Mouse (Mus musculus) hindbrain, embryonic 13.5 days (tissue): ENCODE data around the gene Tnfrsf4. TPM values are rescaled to one million over a fixed set of nuclear protein-coding genes. Genes with fewer than 3 reads are reported as not detected.

ENCODE experiments used
- ATAC-seq: fragments of 200-750 bp; cut with Nextera tagmentation; 2 replicates; pipeline ENCODE4 v1.8.0; 2017; ENCODE audit warnings: moderate TSS enrichment; ENCODE audit not compliant: low FRiP score
- H3K27ac ChIP-seq: fragments of 300-500 bp; sonication (generic); 2 replicates; pipeline ENCODE4 v1.5.1; 2015; ENCODE audit warnings: inconsistent platforms, mild to moderate bottlenecking, moderate library complexity
- H3K27me3 ChIP-seq: fragments of 300-500 bp; sonication (generic); 2 replicates; pipeline ENCODE4 v1.6.1; 2015; ENCODE audit warnings: mild to moderate bottlenecking, inconsistent platforms
- H3K36me3 ChIP-seq: fragments of 300-500 bp; sonication (generic); 2 replicates; pipeline ENCODE4 v1.6.1; 2015; ENCODE audit warnings: mild to moderate bottlenecking, inconsistent platforms
- H3K4me1 ChIP-seq: fragments of 300-500 bp; sonication (generic); replicated peaks from 2 replicates; pipeline ENCODE4 v1.6.1; 2015; ENCODE audit warnings: inconsistent platforms
- H3K4me2 ChIP-seq: fragments of 300-500 bp; sonication (generic); 2 replicates; pipeline ENCODE4 v1.6.1; 2015; ENCODE audit warnings: inconsistent platforms, mild to moderate bottlenecking, moderate library complexity
- H3K4me3 ChIP-seq: fragments of 300-500 bp; sonication (generic); 2 replicates; pipeline ENCODE4 v1.5.1; 2015; ENCODE audit warnings: mild to moderate bottlenecking, inconsistent platforms
- H3K9ac ChIP-seq: fragments of 300-500 bp; sonication (generic); 2 replicates; pipeline ENCODE4 v1.6.1; 2015; ENCODE audit warnings: mild to moderate bottlenecking, inconsistent platforms
- H3K9me3 ChIP-seq: fragments of 300-500 bp; sonication (generic); 2 replicates; pipeline ENCODE4 v1.6.1; 2016; ENCODE audit warnings: inconsistent platforms
- WGBS: fragments of 180-500 bp; shearing (Covaris S2); methylation state at CpG from one replicate; pipeline ENCODE4 v1.1.7; 2015; 5-methylcytosine and 5-hydroxymethylcytosine counted together
- microRNA counts: library from miRNA; unstranded; fragments of <30 nt; microRNA quantifications from one replicate; lab custom pipeline; 2016
- microRNA-seq: library from miRNA; unstranded; fragments of <30 nt; microRNA quantifications from one replicate; pipeline ENCODE4, GENCODE M21; 2016
- polyA plus RNA-seq: library from polyadenylated mRNA; unstranded; fragments of >200 nt; fragmentation: Nextera tagmentation; extraction: Ambion mirVana; gene quantifications from 2 replicates; pipeline ENCODE4 v1.2.1, GENCODE M21; 2015

The Tnfrsf4 gene
- polyA plus RNA-seq, 1 experiment from 2014 or later: 0.55 TPM

GRCm38 (mm10) chr4:156055173-156055572 is 41.5 kb downstream of the Tnfrsf4 start:
- Histone ChIP-seq H3K27ac (no peak overlapping the region), H3K4me1 (no peaks in the 10 kb centered on the region), H3K9ac (no peak overlapping the region), H3K4me2 (no peak overlapping the region), H3K4me3 (no peak overlapping the region), H3K36me3 (no peaks in the 10 kb centered on the region), H3K27me3 (0 out of 2 replicates have a peak, but pooled peaks cover 6% of the 10 kb centered on the region), H3K9me3 (no peaks in the 10 kb centered on the region)
- WGBS: 91% methylated on average over 5 of the region's 5 CpGs
- ATAC-seq: no peak

GRCm38 (mm10) chr4:156057702-156058101 is 44.1 kb downstream of the Tnfrsf4 start:
- H3K36me3 ChIP-seq: no peaks in the 10 kb centered on the region
- H3K4me1 ChIP-seq: no peaks in the 10 kb centered on the region
- H3K9ac ChIP-seq: no peak overlapping the region
- WGBS: 75% methylated on average over 10 of the region's 10 CpGs
- H3K27ac ChIP-seq: no peak overlapping the region
- H3K27me3 ChIP-seq: 0 out of 2 replicates have a peak, but pooled peaks cover 6% of the 10 kb centered on the region
- no peak overlapping the region for H3K4me2 ChIP-seq
- H3K4me3 ChIP-seq: no peak overlapping the region
- ATAC-seq: no peak
- no peaks in the 10 kb centered on the region for H3K9me3 ChIP-seq

- H3K9ac ChIP-seq: no peak overlapping the region
- no peak for ATAC-seq
- H3K4me1 ChIP-seq: peaks cover 2% of the 10 kb centered on the region
- H3K27ac ChIP-seq: no peak overlapping the region
- 74% methylated on average over 9 of the region's 9 CpGs for WGBS
- no peaks in the 10 kb centered on the region for H3K9me3 ChIP-seq
- no peak overlapping the region for H3K4me2 ChIP-seq
- no peaks in the 10 kb centered on the region for H3K36me3 ChIP-seq
- 0 out of 2 replicates have a peak, but pooled peaks cover 6% of the 10 kb centered on the region for H3K27me3 ChIP-seq
- H3K4me3 ChIP-seq: no peak overlapping the region
These were observed 45.2 kb downstream of the Tnfrsf4 start for GRCm38 (mm10) chr4:156058826-156059225.

- H3K27me3 ChIP-seq: 0 out of 2 replicates have a peak, but pooled peaks cover 6% of the 10 kb centered on the region
- peaks cover 7% of the 10 kb centered on the region for H3K4me1 ChIP-seq
- H3K27ac ChIP-seq: no peak within 1 kb of the TSS
- no peaks in the 10 kb centered on the region for H3K36me3 ChIP-seq
- WGBS: 51% methylated on average over 5 of the region's 5 CpGs
- H3K9me3 ChIP-seq: no peaks in the 10 kb centered on the region
- H3K4me2 ChIP-seq: no peak within 1 kb of the TSS
- no peak within 1 kb of the TSS for H3K9ac ChIP-seq
- ATAC-seq: no peak
- H3K4me3 ChIP-seq: no peak within 1 kb of the TSS
These were observed 45.6 kb downstream of the Tnfrsf4 start, which contains the start of gene Ttll10 for GRCm38 (mm10) chr4:156059261-156059660. Gene Ttll10, minus strand, starts transcription at chr4:156059414.

- no peak overlapping the region for H3K4me3 ChIP-seq
- peaks cover 8% of the 10 kb centered on the region for H3K4me1 ChIP-seq
- H3K4me2 ChIP-seq: no peak overlapping the region
- H3K36me3 ChIP-seq: no peaks in the 10 kb centered on the region
- H3K9ac ChIP-seq: no peak overlapping the region
- 0 out of 2 replicates have a peak, but pooled peaks cover 6% of the 10 kb centered on the region for H3K27me3 ChIP-seq
- no peak for ATAC-seq
- H3K27ac ChIP-seq: no peak overlapping the region
- WGBS: 36% methylated on average over 10 of the region's 10 CpGs
- H3K9me3 ChIP-seq: no peaks in the 10 kb centered on the region
These were observed 46.1 kb downstream of the Tnfrsf4 start for GRCm38 (mm10) chr4:156059713-156060112.

- WGBS: 7% methylated on average over 4 of the region's 4 CpGs
- Histone ChIP-seq H3K27ac (peak overlapping the region; percentile 18; the same call in 1 of the 2 replicates), H3K27me3 (0 out of 2 replicates have a peak, but pooled peaks cover 2% of the 10 kb centered on the region), H3K36me3 (no peaks in the 10 kb centered on the region), H3K4me2 (no peak overlapping the region), H3K9ac (peak overlapping the region; percentile 19; the same call in 1 of the 2 replicates), H3K4me3 (no peak overlapping the region), H3K9me3 (no peaks in the 10 kb centered on the region), H3K4me1 (peaks cover 8% of the 10 kb centered on the region)
- no peak for ATAC-seq
These were observed 50.3 kb downstream of the Tnfrsf4 start for GRCm38 (mm10) chr4:156063861-156064509.

GRCm38 (mm10) chr4:156064510-156064897 is 50.9 kb downstream of the Tnfrsf4 start:
- H3K9me3 ChIP-seq: no peaks in the 10 kb centered on the region
- H3K27ac ChIP-seq: no peak overlapping the region
- WGBS: 89% methylated on average over 9 of the region's 9 CpGs
- H3K9ac ChIP-seq: no peak overlapping the region
- H3K36me3 ChIP-seq: no peaks in the 10 kb centered on the region
- no peak overlapping the region for H3K4me3 ChIP-seq
- H3K4me2 ChIP-seq: no peak overlapping the region
- H3K4me1 ChIP-seq: peaks cover 8% of the 10 kb centered on the region
- no peak for ATAC-seq
- 0 out of 2 replicates have a peak, but pooled peaks cover 3% of the 10 kb centered on the region for H3K27me3 ChIP-seq

GRCm38 (mm10) chr4:156065156-156065894 is 51.7 kb downstream of the Tnfrsf4 start:
- 91% methylated on average over 10 of the region's 10 CpGs for WGBS
- Histone ChIP-seq H3K4me2 (no peak overlapping the region), H3K27me3 (0 out of 2 replicates have a peak, but pooled peaks cover 3% of the 10 kb centered on the region), H3K4me3 (no peak overlapping the region), H3K36me3 (no peaks in the 10 kb centered on the region), H3K4me1 (peaks cover 12% of the 10 kb centered on the region), H3K27ac (no peak overlapping the region), H3K9ac (no peak overlapping the region), H3K9me3 (no peaks in the 10 kb centered on the region)
- ATAC-seq: no peak

MicroRNAs within 50 kb of the gene (microRNA counts, 519-probe panel; counts per million panel counts)
- microRNA mmu-miR-200a (lab: Ali Mortazavi, UCI): 51.3 counts per million
- microRNA mmu-miR-200b (lab: Ali Mortazavi, UCI): 2,607 counts per million, percentile 23 among the panel's probes with 10 or more counts
- microRNA mmu-miR-429 (lab: Ali Mortazavi, UCI): 51.3 counts per million

Small RNA genes lying within 50 kb of the gene (microRNA-seq; reads per million reads assigned to microRNA genes)
- gene Mir200a (4.2 reads per million, percentile 13 among the genes with 10 or more reads in this experiment), gene Mir200b (14.0 reads per million, percentile 25 among the genes with 10 or more reads in this experiment), gene Mir429 (61.4 reads per million, percentile 44 among the genes with 10 or more reads in this experiment)

Other genes with a start within 250 kb of the Tnfrsf4 start
- gene Vwa1, start 239.1 kb upstream of the Tnfrsf4 start, polyA plus RNA-seq: 23.2 and 24.4 TPM in 2 replicates
- 0.49 and 0.62 TPM in 2 replicates for gene Tmem88b, start 228.0 kb upstream of the Tnfrsf4 start, polyA plus RNA-seq
- not detected in 2 replicates for gene Ankrd65, start 223.4 kb upstream of the Tnfrsf4 start, polyA plus RNA-seq
- gene Mrpl20, start 211.0 kb upstream of the Tnfrsf4 start, polyA plus RNA-seq: 253 and 261 TPM in 2 replicates
- gene Ccnl2, start 201.4 kb upstream of the Tnfrsf4 start, polyA plus RNA-seq: 171 and 173 TPM in 2 replicates
- 142 and 148 TPM in 2 replicates for gene Aurkaip1, start 182.6 kb upstream of the Tnfrsf4 start, polyA plus RNA-seq
- gene Mxra8, start 174.2 kb upstream of the Tnfrsf4 start, polyA plus RNA-seq: 30.8 and 34.4 TPM in 2 replicates
- 7.8 and 8.5 TPM in 2 replicates for gene Dvl1, start 166.4 kb upstream of the Tnfrsf4 start, polyA plus RNA-seq
- gene Tas1r3, start 150.5 kb upstream of the Tnfrsf4 start, polyA plus RNA-seq: 0.47 and 0.57 TPM in 2 replicates
- 23.3 and 24.1 TPM in 2 replicates for gene Cptp, start 144.4 kb upstream of the Tnfrsf4 start, polyA plus RNA-seq
- 74.8 and 79.2 TPM in 2 replicates for gene Ints11, start 144.3 kb upstream of the Tnfrsf4 start, polyA plus RNA-seq
- gene Pusl1, start 122.1 kb upstream of the Tnfrsf4 start, polyA plus RNA-seq: 52.6 and 54.8 TPM in 2 replicates
- 71.0 and 77.0 TPM in 2 replicates for gene Acap3, start 122.0 kb upstream of the Tnfrsf4 start, polyA plus RNA-seq
- gene Ube2j2, start 70.0 kb upstream of the Tnfrsf4 start, polyA plus RNA-seq: 123 and 127 TPM in 2 replicates
- gene C1qtnf12, start 51.5 kb upstream of the Tnfrsf4 start, polyA plus RNA-seq: 9.2 and 12.3 TPM in 2 replicates
- 26.6 and 27.6 TPM in 2 replicates for gene B3galt6, start 21.2 kb upstream of the Tnfrsf4 start, polyA plus RNA-seq
- gene Sdf4, start 21.0 kb upstream of the Tnfrsf4 start, polyA plus RNA-seq: 126 and 127 TPM in 2 replicates
- gene Tnfrsf18, start 12.3 kb downstream of the Tnfrsf4 start, polyA plus RNA-seq: 2.3 and 2.9 TPM in 2 replicates
- not detected in 2 replicates for gene Ttll10, start 45.6 kb downstream of the Tnfrsf4 start, polyA plus RNA-seq
- gene 9430015G10Rik, start 96.1 kb downstream of the Tnfrsf4 start, polyA plus RNA-seq: 32.1 and 32.7 TPM in 2 replicates
- gene Rnf223, start 116.7 kb downstream of the Tnfrsf4 start, polyA plus RNA-seq: 0.53 and 0.66 TPM in 2 replicates
- 120 and 132 TPM in 2 replicates for gene Agrn, start 183.6 kb downstream of the Tnfrsf4 start, polyA plus RNA-seq
- gene Isg15, start 187.0 kb downstream of the Tnfrsf4 start, polyA plus RNA-seq: 1.4 and 1.7 TPM in 2 replicates
- 4.9 and 6.8 TPM in 2 replicates for gene AW011738, start 189.5 kb downstream of the Tnfrsf4 start, polyA plus RNA-seq
- 2.5 and 2.7 TPM in 2 replicates for gene Perm1, start 202.0 kb downstream of the Tnfrsf4 start, polyA plus RNA-seq
- gene Plekhn1, start 221.0 kb downstream of the Tnfrsf4 start, polyA plus RNA-seq: 26.4 and 26.6 TPM in 2 replicates
- 49.0 and 53.7 TPM in 2 replicates for gene Noc2l, start 222.2 kb downstream of the Tnfrsf4 start, polyA plus RNA-seq
- 2.8 and 3.1 TPM in 2 replicates for gene Samd11, start 241.8 kb downstream of the Tnfrsf4 start, polyA plus RNA-seq